Mouse (Mus musculus): ENCODE measurements around the gene Adprh.
"Not testable (repeated sequence)": the region's sequence is repeated elsewhere in the genome, so short reads cannot be mapped to it uniquely, and the experiment has no call there.

Adprh gene

DNA sequence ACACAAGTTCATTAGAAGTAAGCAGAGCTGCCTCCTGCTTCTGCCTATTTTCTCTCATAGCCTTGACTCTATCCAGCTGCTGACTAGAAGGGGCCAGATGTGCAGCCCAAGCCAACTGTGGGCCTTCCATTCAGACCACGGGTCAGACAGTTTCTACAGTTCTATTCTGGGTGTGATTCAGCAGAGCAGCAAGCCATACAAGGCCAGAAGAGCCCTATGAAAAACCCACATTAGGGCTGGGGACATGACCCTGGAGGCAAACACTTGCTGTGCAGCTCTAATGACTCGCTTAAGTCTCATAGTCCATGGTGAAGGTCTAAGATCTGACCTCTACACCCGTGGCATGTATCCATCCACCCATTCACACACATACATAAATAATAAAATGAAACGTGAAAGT, 13.6 kb upstream of the Adprh start:
- no peak for DNase-seq

- DNase-seq: no peak
Observed at GRCm38 (mm10) chr16:38463305-38463704, 10.8 kb upstream of the Adprh start.

DNA sequence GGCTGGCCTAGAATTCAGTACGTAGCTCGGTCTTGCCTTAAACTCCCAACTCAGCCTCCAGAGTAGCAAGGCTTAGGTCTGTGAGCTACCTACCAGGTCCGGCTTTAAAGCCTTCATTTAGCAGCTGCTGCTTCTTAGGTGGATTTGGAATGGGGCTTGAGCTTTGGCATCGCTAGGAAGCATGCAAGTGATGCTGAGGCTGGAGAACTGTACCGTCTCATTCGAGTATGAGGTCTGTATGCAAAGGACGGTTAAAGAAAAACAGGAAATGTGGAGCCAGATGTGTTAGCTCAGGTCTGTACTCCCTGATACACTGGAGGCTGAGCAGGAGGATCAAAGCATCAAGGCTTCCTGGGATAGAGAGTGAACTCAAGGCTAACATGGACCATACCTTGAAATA, 9.7 kb upstream of the Adprh start:
- no peak for DNase-seq

GRCm38 (mm10) chr16:38461749-38462148, 9.2 kb upstream of the Adprh start:
- DNase-seq: no peak

DNA sequence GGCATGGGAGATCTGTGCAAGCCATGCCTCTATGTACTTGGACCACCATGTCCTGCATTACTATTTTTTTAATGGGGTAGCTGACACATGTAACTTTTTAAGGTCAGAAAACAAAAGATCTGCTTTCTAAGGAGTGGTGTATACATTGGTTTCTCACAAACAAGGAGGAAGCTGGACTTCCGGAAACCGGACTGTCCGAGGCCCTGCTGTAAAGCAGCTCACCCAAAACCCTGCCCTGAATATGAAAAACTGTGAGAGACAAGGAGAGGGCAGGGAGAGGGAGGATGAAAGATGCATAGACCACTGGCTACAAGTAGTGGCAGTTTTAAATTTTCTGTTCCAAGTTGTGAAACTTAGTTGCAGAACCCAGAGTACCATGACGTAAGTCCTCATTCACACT, 7.5 kb upstream of the Adprh start:
- no peak for DNase-seq

DNA sequence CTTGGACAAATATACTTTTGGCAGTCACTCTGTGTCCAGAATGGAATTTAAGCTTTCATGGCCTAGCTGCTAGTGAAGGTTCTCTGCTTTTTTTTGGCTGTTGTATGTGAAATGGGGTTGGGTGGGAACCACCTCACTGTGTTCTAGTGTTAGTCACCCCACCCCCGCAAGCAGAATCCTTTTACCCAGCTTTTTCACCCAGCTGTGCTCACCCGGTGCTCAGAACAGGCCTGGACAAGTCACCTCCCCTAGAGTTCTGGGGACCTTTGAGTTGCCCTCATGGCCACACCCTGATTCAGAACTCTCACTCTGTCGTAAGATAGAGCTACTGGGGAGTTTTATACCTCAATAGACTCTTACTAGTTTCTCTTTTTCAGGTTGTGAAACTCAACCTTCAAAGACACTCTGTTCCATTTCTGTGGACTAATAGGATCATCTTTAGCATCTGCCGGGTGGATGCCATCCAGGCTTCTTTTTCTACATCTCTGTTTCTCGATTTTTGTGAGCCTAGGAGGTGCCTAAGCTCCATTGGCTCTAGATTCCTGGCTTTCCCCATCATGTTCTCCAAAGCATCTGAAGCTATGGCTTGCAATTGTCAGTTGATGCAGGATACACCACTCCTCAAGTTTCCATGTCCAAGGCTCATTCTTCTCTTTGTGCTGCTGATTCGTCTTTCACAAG, 6.2 kb upstream of the Adprh start:
- no peak for DNase-seq

DNA sequence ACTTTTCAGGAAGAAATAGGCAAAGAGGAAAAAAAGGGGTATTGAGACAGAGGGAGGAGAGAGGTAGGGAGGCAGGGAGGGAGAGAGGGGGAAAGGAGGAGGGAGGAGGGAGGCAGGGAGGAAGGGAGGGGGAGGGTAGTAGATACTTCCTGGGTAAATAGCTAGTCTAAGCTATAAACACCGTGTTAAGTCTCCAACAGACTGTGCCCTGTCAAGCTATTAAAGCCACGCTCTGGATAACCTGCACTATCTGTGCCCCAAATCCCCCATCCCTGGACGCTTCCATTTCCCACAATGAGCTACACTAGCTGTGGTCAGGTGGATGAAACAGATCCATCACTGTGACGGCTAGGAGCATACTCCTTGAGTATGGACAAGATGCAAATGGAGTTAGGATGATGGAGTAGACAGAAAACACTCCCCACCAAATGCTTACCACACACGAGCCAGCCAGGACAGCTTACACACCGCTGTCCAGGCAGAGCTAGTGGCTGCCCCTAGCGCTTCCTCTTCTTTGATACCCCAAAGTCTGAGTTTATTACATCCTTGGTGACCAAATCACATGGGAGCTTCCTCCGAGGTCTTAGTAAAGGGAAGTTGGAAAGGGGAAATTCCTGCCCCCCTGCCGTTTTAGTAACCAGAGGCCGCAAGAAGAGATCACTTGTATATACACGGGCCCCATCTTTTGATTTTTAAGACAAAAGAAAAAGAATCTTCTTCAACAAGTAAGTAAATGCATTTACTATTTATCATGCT, 4.5 kb upstream of the Adprh start:
- no peak for DNase-seq

DNA sequence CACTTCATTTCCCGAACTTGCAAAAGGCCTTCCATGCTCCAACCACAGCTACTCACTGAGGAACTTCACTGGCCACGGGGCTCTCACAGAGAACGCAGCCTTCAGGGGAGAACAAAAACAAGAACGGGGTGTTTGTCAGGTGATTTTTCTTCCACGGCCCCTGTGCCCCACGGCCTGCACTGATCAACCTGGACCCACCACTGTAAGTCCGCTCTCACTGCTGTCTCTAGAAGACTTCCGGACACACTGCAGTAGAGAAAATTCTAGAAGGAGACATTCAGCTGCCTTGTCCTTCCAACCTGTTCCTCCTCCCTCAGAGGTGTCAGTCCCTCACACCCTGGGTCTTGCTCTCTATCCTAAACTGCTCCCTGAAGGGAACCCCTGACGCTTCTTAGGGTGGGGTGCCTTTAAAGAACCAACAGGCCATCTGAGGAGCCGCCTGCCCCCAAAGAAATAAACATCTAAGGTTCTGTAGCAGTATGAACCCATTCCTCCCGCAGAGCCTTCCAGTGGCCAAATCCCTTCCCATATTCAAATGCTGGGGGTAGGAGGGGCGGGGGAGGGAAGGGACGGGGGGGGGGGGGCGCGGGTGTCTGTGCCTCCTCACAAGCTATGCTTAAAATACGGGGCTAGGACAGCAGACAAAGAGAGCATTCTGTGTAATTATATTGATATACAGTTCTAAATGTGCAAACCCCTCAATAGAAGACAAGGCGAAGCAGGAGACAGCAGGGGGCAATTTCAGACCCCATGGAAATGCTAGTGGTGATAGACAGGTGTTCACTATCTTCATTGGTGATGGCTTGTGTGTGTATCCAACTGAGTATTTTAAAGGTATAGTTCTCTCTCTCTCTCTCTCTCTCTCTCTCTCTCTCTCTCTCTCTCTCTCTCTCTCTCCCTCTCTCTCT, 3.3 kb upstream of the Adprh start, which contains the start of gene Cd80:
Cd80 (plus strand) TSS at position 51 of the 908 bp plus-strand sequence.
- no peak for DNase-seq

- no peak for DNase-seq
Observed at GRCm38 (mm10) chr16:38454533-38455254, 2.2 kb upstream of the Adprh start.

DNA sequence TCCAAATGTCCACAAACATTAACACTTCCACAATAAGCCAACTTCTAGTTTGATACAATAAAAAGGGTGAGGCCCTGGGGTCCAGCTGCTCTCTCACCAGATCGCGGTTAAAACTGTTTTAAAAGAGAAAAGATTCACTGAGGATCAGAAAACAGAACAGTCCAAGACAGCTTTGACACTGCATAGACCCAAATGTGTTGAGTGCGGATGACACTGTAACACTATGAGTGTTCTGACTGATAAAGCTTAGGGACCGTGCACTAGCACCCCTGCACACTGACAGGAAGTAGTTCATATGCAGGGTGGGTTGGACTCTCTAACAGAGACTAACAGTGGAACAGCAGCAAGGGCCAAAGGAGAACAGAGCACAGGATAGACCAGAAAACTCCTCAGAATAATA, 1.4 kb upstream of the Adprh start:
- DNase-seq: peak; percentile 43

DNA sequence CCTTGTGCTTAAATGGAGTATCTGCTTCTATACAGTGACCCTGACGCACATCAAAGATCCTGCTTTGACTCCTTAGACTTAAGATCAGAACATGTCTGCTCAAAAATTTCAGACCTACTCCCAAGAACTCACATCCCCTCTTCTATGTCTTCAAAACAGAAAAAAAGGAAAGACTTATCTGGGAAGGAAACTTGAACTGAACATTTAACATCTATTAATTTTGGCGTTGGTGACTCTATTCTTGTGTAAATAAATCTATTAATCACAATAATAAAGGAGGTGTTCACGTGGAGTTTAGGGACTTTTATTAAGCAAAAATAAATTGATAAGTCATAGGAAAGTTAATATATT, 675 bp upstream of the Adprh start:
- DNase-seq: no peak

DNA sequence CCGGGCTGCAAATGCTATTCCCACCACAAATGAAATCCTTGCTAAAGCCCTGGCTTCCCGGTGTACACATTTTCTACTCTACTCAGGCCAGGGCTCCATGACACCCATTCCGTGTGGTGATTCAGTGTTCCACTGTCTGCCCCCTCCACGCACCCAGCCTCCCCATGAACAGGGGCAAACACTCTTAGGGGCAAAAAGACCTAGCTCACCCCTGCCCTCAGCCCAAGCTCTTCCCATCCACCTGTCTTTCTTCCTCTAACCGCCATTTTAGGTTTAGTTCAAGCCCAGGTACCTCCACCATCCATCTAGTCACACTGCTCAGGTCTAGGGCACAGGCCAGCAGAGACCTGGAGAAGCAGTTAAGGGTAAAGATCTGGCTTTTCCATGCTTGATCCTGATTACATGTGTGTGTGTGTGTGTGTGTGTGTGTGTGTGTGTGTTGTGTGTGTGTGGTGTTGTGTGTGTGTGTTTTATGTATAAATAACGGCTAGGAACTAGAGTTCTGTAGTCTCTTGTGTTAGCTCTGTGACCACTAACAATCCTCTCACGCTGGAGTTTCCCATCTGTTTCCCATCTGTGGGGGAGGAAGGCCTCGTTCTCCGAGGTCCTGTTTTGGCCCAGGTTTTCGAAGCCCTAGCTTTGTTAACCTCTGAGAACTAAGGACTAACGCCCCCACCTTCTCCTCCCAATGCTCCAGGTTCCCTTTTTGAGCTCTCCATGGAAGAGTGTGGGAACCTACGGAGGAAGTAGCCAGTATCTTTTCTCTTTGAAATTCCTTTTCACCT, 890 bp downstream of the Adprh start:
- DNase-seq: no peak

GRCm38 (mm10) chr16:38450707-38451106, 1.8 kb downstream of the Adprh start:
- no peak for DNase-seq

DNA sequence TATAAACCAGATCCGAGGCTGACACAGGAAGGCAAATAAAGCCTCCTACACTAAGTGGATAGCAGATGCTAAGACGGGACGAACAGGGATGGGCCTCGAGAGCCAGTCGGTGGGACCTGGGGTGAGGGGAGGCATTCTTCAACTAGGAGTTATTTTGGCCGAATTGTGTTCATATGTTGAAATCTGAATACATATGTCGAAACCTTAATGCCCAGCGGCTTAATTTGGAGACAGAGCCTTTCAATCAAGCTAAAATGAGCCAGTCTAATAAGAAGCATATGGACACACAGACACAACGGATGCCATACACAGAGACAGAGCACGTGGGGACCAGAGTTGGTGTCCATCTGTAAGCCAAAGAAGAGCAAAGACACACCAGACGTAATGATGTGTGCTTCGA, 4.0 kb downstream of the Adprh start:
- DNase-seq: no peak

DNA sequence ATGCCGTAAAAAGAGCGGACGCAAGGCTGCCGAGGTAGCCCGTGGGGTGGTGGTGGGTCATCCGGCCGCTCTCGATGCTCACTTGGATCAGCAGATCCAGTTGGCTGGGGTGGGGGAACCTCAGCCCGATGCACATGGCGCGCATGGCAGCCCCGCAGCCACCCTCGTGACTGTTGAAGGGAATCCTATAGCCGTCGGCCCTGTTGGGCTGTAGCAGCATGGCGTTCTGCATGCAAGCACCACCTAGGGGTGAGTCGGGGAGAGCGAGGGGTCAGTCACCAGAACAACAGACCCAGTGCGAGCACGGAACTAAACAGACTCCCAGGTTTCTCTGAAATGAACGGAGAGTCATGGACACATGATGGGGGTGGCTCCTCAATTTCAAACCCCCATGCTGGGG, 5.1 kb downstream of the Adprh start:
- DNase-seq: no peak

DNA sequence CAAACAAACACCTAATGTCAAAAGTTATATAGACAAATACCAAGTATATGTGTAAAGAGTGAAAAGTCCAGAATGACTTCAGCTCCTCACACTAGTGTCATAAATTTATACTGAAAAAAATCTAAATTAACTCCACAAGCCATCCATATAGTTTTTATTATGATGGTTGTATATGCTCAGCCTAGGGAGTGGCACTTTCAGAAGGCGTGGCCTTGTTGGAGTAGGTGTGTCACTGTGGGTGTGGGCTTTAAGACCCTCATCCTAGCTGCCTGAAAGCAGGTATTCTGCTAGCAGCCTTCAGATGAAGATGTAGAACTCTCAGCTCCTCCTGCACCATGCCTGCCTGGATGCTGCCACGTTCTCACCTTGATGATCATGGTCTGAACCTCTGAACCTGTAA, 6.4 kb downstream of the Adprh start:
- not testable (repeated sequence) for DNase-seq

GRCm38 (mm10) chr16:38445576-38445975, 6.9 kb downstream of the Adprh start:
- no peak for DNase-seq

DNA sequence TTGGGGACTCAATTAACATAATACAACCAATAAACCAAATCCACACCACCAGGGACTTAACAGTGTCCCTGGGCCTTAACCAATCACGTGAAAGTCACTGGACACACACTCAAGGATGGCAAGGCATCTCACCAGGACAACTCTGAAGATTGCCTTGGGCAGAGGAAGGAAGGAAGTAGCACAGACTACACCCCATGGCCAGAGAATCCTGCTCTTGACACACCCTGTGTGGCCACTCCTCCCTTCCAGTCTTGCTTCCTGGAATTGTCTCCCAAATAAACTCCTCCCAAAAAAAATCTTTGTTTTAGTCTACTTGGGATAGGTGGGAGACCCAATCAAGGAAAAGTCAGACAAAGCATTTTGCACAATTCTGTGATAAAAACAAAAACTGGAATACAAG, 7.5 kb downstream of the Adprh start:
- no peak for DNase-seq

GRCm38 (mm10) chr16:38443721-38444464, 8.6 kb downstream of the Adprh start:
- no peak for DNase-seq

- no peak for DNase-seq
Observed at GRCm38 (mm10) chr16:38442216-38442615, 10.3 kb downstream of the Adprh start.

DNA sequence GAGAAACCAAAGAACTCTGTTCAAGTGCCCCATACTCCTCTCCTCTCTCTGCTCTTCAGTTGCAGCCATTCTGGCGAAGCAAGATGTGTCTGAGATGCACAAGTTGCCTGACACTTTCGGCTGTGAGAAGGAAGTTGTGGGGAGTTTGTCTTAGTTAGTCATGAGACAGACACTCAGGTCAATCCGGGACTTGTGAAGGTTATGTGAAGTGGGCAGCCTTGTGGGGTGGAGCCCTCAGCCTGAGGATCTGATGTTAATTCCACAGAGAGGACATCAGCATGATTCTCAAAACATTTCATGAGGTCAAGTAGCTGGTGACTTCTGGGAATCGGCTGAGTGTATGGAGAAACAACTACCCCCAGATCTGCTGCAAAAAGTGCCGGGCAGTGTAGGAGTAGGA, 10.9 kb downstream of the Adprh start:
- DNase-seq: no peak
